Mouse (Mus musculus): Measurements from ENCODE around the gene Zyg11b.

DNA sequence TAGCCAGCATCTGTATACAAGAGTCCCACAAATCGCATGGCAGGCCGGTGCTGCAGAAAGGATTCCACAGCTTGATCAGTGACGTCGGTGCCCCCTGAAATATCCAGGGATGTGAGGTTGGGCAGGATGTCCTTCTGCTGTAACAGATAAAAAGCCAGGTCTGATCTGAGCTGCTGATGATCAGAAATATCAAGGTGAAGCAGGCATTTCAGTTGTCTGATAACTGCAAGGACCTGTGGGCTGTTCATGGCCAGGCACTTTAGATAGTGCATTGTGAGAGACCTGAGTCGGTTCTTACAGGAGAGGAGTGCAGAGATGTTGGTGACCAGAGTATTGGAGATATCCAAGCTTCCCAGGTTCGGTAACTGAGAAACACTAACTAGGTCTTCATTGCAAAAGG, 96.3 kb downstream of the Zyg11b start:
- TF ChIP-seq CTCF (IDR thresholded peaks at IDR 0.05; ENCODE audit: low read depth) = no peak
- TF ChIP-seq EP300 (optimal IDR thresholded peaks at IDR 0.05) = no peak
